Mouse (Mus musculus): ENCODE measurements around the gene Tmem107.

GRCm38 (mm10) chr11:69090367-69090766 is 19.8 kb downstream of the Tmem107 start:
- no peak for TF ChIP-seq HCFC1 (IDR thresholded peaks at IDR 0.05; ENCODE audit: borderline replicate concordance, insufficient read depth, low read length)
- no peak for TF ChIP-seq CHD2 (IDR thresholded peaks at IDR 0.05; ENCODE audit: low read depth, low read length)
